Mouse (Mus musculus) cerebellum, adult 2 months (tissue): ENCODE measurements around the gene Crim1.

Source experiments
- CTCF ChIP-seq: fragments of 200-500 bp; IDR thresholded peaks from 2 replicates; pipeline ENCODE4 v1.5.1; 2011; ENCODE audit warnings: low read depth, mild to moderate bottlenecking, control low read depth, low read length, moderate library complexity, borderline replicate concordance; ENCODE audit not compliant: insufficient read depth
- POLR2A ChIP-seq: fragments of 200-500 bp; IDR thresholded peaks from 2 replicates; pipeline ENCODE4 v1.6.1; 2011; ENCODE audit warnings: low read length, control low read depth, borderline replicate concordance; ENCODE audit not compliant: insufficient read depth

- TF ChIP-seq CTCF (no peak), POLR2A (no peak)
Measured at GRCm38 (mm10) chr17:78201221-78202058, 1.4 kb downstream of the Crim1 start.
